Mouse (Mus musculus) frontal cortex, adult (tissue): Measurements from ENCODE around the gene Slc48a1.

Experiments
- ATAC-seq: cut with Nextera tagmentation; 2 replicates; pipeline ENCODE4 v1.9.2; 2017; ENCODE audit warnings: mild to moderate bottlenecking, moderate library complexity, mixed read lengths; ENCODE audit not compliant: low TSS enrichment

Slc48a1 gene

DNA sequence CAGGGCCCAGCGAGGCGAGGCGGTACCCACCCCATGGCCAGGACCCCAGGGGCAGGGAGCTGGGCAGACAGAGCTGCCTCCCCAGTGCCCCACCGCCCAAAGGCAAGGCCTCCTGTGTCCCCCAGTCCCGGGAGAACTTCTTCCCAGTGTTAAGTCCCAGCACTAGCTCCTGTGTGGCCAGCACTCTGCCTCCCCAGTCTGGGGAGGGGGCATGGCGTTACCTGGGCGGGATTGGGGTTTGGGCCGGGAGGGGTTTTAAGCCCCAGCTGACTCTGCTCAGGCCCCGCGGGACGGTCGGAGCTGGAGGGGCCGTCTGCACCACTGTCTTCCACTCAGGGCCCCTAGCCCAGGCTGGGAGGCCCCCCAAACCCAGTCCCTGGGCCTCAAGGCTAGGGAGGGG, 22.5 kb downstream of the Slc48a1 start:
- no peak for ATAC-seq

DNA sequence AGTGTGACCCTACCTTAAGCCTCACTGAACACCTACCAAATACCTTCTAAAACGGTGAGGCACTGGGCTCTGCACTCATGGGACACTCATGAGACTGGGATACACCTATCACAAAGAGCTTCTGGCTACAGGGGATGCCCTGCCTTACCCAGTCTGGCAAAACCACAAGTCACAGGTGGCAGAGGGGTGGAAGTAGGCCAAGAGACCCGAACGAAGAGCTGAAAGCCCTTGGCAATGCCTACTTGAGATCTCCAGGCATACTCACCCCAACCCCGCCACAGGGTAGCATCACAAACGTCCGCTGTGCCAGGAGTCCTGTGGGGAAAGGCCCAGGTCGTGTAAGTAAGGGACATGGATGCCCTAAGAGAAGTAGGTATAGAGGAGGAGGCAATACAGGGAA, 23.5 kb downstream of the Slc48a1 start:
- ATAC-seq: no peak

DNA sequence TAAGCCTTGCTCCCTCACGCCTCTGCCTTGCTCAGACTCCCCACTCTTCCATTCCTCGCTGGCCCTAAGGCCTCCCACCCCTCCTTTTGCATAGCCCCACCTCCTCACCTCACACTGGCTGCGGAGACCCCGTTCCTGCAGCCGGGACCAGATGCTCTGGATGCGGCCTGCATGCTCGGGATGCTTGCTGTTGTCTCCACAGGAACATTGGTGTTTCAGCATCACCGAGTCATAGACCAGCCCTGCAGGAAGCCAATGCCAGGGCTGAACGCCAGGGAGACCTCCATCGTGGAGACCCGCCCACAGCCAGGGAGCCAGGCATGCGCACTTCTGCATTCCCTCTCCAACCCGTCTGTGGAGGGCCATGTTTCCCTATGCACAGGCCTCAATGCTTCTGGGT, 24.3 kb downstream of the Slc48a1 start:
- no peak for ATAC-seq

- no peak for ATAC-seq
Observed at GRCm38 (mm10) chr15:97807867-97808266, 29.5 kb downstream of the Slc48a1 start.

DNA sequence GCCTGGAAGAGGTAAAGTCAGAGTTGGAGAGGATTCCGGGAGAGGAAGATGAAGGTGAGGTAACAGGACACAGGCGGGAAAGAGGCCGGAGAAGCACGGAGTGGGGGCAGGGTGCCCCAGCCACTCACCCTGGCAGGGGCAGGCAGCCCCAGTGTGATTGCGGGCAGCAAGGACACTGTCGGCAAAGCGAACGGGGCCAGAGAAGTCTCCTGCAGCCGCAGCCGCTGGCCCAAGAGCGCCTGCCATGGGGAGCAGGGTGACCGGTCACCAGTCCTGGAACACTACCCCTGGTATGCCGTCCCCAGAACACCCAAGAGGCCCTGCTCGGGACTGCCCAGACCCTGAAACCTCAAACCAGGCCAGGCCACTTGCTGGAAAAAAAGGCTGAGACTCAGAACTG, 30.2 kb downstream of the Slc48a1 start:
- no peak for ATAC-seq

DNA sequence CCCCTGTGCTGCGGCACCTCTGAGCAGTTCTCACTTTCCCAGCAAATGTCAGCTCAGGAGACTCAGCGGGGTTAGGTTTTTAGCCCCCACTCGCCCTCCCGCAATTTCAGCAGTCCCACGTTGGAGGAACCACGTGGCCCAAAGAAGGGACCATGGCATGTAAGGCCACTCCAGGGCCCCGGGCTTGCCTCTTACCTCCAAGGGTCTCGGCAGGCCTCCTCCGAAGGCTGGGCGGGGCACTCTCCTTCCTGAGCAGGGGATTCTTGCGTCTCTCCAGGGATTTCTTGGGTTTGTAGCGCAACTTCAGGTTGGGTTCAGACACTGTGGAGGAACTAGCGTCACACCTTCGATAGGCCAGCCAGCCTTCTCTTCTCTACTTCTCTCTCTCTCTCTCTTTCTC, 30.9 kb downstream of the Slc48a1 start:
- no peak for ATAC-seq

- ATAC-seq: no peak
Observed at GRCm38 (mm10) chr15:97809942-97810341, 31.6 kb downstream of the Slc48a1 start.

GRCm38 (mm10) chr15:97810399-97810798, 32.1 kb downstream of the Slc48a1 start:
- ATAC-seq: no peak

GRCm38 (mm10) chr15:97811307-97811706, 33.0 kb downstream of the Slc48a1 start:
- no peak for ATAC-seq

DNA sequence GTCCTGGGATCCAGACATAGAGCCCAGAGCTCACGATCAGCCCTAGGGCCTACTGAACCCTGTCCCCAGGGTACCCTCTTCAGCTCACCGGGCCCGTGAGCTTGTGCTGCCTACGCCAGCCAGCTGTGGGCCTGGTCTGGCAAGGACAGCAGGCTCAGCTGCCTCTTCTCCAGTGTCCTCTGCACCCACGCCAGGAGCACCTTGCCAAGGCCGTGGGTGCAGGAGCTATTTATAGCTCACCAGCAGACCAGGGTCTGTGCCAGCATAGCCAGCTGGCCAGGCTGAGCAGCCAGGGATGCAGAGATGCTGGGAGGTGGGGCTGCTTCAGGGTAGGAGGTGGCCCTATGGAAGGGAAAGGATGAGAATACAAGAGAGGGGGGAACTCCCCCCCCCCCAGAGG, 33.8 kb downstream of the Slc48a1 start:
- peak; percentile 68 for ATAC-seq

- no peak for ATAC-seq
Observed at GRCm38 (mm10) chr15:97812875-97813274, 34.6 kb downstream of the Slc48a1 start.

GRCm38 (mm10) chr15:97813452-97814204, 35.3 kb downstream of the Slc48a1 start:
- ATAC-seq: 0 out of 2 replicates have a peak, but pooled peaks have one; percentile 4

- no peak for ATAC-seq
Observed at GRCm38 (mm10) chr15:97814703-97815102, 36.4 kb downstream of the Slc48a1 start.

DNA sequence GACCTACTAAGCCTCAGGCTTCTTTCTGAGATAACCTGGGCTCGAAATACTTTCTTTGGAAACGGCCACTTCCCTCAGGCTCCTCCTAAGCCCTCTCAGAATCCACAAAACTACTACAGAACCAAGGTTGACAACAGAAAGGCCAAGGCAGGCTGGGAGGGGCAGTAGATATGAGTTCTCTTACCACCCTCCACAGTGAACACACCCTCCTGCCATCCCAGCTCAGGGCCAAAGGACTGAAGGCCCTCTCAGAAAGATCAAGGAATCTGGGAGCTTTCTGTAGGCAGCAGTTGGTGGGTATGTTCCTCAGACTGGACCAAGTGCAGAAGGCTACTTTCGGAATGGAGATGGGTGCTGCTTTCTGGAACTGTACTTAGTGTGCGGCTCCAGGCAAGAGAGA, 36.9 kb downstream of the Slc48a1 start:
- no peak for ATAC-seq

- no peak for ATAC-seq
Observed at GRCm38 (mm10) chr15:97816199-97816994, 38.1 kb downstream of the Slc48a1 start.

DNA sequence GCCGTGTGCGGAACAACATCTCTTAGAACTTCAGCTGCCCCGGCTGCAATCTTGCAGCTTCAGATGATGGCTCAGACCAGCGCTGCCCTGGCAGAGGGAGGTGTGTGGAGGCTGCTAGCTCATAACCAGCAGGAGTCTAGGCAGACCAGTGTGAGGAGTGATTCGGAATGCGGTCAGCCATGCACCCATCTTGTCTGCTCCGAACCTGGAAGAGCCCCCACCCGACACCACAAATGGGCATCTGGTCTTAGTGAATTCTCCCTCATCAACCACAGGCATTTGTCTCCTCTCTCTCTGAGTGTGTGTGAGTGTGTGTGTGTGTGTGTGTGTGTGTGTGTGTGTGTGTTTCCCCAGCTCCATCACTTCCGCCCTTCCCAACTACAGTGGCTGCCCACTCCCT, 41.6 kb downstream of the Slc48a1 start:
- ATAC-seq: no peak

DNA sequence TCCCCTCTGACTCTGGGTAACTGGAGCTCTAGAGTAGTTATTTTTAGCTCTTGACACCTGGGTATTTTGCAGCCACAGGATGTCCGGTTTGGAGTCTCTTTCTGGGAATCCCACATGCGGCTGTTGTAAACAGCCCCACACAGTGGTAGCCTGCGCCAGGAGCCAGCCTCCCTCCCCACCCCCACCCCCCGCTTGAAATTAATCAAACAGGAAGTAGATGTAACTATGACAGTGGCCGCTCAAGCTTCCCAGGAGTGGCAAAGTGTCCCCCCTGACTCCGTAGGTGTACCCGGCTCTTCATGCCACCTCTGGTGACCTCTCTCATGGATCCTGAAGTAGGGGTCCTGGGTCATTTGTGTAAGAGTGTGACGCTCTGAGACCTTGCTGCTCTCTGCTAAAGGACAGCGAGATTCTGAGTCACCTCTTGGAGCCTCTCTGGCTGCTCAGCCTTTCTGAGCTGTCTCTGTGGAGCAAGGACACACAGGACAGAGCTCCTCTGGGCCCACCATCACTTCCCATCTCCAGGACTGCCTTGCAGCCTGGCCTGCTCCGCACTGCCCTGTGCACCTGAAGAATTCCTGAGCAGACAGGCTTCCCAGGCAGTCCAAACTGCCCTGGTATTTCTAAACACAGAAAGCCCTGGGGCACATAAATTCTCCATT, 43.1 kb downstream of the Slc48a1 start:
- no peak for ATAC-seq

DNA sequence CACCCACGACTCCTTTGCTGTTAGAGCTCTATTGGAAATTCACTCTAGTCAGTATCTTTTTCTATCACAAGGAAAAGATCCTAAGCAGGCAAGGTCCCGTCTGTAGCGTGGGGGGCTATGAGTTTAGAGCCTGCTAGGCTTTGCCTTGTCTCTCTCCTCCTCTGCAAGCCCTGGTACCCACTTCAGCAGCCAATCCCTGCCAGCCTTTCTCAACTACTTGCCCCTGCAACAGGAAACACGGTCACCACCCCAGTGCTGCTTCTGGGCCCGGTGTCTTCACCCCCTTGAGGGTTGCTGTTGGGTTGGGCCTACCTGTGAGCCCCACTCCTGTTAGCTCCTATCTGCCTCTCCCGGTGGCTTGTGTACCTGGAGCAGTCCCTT, 43.7 kb downstream of the Slc48a1 start:
- no peak for ATAC-seq

DNA sequence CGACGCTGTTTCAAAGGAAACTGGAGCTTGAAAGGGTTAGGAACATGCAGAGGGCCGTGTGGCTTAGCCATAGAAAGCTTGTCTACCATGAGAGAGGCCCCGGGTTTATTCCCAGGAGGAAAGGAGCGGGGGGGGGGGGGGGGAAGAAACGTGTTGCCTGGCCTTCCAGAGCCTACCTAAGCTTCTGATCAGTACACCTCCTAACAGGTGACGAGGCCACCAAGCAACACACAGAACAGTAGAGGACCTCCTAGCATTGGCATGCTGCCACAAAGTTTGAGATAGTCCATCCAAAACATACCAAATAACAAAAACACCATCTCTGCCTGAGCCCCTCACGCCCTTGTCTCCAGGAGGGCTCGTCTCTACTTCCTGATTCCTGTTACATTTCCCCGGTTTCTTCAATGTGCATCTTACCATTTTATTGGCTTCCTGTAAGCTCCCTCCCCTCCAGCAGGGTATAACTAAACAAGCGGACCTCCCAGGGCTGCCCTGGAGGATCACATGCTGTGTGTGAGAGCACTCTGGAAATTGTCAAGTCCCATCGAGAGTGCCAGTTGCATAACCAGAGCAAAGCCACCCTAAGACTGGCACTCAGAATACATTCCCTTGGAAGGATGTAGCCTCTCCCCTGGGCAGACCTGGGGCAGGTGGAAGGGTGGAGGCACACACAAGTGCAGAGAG, 44.4 kb downstream of the Slc48a1 start:
- no peak for ATAC-seq

GRCm38 (mm10) chr15:97823479-97823878, 45.2 kb downstream of the Slc48a1 start:
- ATAC-seq: no peak

DNA sequence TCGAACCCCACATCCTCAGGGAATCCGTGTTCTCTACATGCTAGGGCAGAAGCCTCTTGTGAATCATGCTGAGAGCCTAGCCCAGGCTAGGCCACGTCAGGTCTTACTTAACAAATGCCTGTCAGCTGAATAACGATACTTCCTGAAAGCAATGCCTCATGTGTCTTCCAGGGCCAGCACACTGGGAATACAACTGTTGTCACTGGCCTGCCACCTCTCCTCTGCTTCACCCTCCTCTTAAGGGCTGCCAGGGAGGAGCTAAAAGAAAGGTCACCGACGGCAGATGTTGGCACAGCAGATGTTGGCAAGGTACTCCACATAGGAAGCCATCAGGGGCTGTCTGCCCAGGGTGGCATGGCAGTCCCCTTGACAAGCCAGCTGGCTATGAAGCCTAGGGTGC, 45.7 kb downstream of the Slc48a1 start:
- no peak for ATAC-seq
